Mouse (Mus musculus) heart, postnatal 25 days (tissue): ENCODE measurements around the gene Cgrrf1. TPM values are rescaled to one million over a fixed set of nuclear protein-coding genes. Genes with fewer than 3 reads are reported as not detected.
A peak's percentile ranks its signal among the peaks of the same experiment; 100 is the strongest.
"Not testable (repeated sequence)": the region's sequence is repeated elsewhere in the genome, so short reads cannot be mapped to it uniquely, and the experiment has no call there.

Experiments
- DNase-seq: peaks from one replicate; pipeline ENCODE4 v3.0.0; 2022; ENCODE audit warnings: low spot score
- intact Hi-C: fragments of 180-260 bp; cut with DNase I; formaldehyde crosslinking; loops from one replicate; pipeline ENCODE4 v1.15.1; 2025
- total RNA-seq, 2 experiments: library from RNA; stranded (reverse); gene quantifications; 2 replicates each; pipeline ENCODE4 v1.2.3; 2021

Cgrrf1 gene
- total RNA-seq, result 10 to 100 TPM; 37.4 to 39.8 TPM

DNA sequence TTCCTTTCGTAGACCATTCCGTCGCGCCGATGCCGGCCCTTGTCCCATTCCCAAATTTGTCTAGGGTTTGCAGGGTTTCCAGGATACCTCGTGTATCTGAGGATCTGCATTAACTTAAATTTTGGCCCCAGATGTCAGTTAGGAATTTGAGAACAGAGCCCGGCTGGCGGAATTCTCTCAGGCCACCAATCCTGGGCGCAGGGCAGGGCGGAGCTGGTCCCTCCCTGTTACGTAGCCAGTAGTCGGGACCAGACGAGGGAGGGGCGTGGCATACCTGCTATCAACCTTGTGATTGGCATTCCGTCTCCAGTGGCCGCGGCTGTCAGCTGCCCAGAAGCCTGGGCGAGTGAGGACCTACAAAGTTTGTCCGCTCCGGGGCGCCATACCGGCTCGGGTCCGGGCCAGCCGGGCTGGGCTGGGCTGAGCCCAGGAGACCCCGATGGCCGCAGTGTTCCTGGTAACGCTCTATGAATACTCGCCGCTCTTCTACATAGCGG, at the start of gene Cgrrf1:
Gene Cgrrf1 (plus strand): TSS at position 289 of the 497 bp plus-strand sequence.
- intact Hi-C loops, result loop anchor here (5.0 kb wide), 1 partner anchor 170 kb away; no protein-coding TSS in a partner anchor
- DNase-seq, result peak; percentile 95

DNA sequence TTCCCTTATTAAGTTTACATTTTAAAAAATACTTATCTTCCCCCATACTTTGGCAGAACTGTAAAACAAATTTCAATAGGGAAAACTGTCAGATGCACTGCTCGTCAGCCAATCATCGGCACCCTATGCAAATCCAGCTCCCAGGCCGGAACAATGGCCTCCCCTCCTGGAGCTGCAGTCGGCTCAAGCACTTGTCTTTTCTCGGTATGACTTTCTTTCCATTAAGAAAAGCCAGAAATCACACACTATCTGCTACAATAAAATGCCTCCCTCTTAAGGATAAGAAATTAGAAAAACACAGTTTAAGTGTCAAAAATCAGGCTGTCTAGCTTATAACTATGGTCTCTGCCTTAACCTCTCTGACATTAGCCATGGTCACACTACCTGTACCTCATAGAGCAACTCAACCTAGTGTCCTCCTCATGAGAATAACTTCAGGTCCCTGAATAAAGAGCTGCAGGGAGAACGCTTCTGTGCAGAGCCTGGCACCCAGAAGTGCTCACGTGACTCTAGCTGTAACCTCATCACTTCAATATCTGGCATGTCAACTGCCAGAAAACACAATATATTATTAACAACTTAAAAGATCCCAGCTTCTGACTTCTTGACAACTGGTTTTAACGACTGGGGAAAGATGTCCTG, 49.6 kb upstream of the Cgrrf1 start:
- intact Hi-C loops, result no loop called here
- DNase-seq, result no peak

GRCm38 (mm10) chr14:46783327-46783926, 48.5 kb upstream of the Cgrrf1 start:
- DNase-seq, result no peak
- intact Hi-C loops, result no loop called here

- no peak for DNase-seq
- intact Hi-C loops, result no loop called here
Measured at GRCm38 (mm10) chr14:46785247-46785646, 46.7 kb upstream of the Cgrrf1 start.

GRCm38 (mm10) chr14:46787454-46787786, 44.5 kb upstream of the Cgrrf1 start:
- intact Hi-C loops, result no loop called here
- DNase-seq, result no peak

GRCm38 (mm10) chr14:46787787-46788504, 44.0 kb upstream of the Cgrrf1 start, which contains the start of gene Cnih1:
TSS of gene Cnih1 (minus strand) at chr14:46788411.
- intact Hi-C loops, result loop anchor here (2.0 kb wide), 1 partner anchor 33 kb away; no protein-coding TSS in a partner anchor

GRCm38 (mm10) chr14:46788505-46788901, 43.4 kb upstream of the Cgrrf1 start:
- no peak for DNase-seq
- intact Hi-C loops, result loop anchor here (2.0 kb wide), 1 partner anchor 32 kb away; no protein-coding TSS in a partner anchor

More at GRCm38 (mm10) chr14:46787787-46788504, 44.0 kb upstream of the Cgrrf1 start, which contains the start of gene Cnih1:
- peak; percentile 82 for DNase-seq

DNA sequence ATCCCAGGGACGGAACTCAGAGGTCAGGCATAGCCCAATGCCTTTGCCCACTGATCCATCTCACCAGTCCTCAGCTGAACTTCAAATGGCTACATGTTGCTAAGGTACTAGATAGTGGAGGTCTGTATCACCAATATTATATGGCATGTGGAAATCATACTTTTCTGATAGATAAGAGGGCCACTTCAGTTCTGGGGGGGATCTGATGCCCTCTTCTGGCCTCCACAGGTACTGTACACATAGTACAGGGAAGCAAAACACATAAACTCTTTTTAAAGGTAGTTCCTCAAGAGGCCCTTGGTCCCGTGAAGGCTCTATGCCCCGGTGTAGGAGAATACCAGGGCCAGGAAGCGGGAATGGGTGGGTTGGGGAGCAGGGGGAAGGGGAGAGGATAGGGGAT, 41.6 kb upstream of the Cgrrf1 start:
- intact Hi-C loops, result no loop called here
- DNase-seq, result no peak

GRCm38 (mm10) chr14:46790723-46791122, 41.2 kb upstream of the Cgrrf1 start:
- no peak for DNase-seq
- intact Hi-C loops, result no loop called here

GRCm38 (mm10) chr14:46794157-46794556, 37.8 kb upstream of the Cgrrf1 start:
- DNase-seq, result no peak
- intact Hi-C loops, result no loop called here

- intact Hi-C loops, result no loop called here
Measured at GRCm38 (mm10) chr14:46800684-46801345, 31.1 kb upstream of the Cgrrf1 start.

DNA sequence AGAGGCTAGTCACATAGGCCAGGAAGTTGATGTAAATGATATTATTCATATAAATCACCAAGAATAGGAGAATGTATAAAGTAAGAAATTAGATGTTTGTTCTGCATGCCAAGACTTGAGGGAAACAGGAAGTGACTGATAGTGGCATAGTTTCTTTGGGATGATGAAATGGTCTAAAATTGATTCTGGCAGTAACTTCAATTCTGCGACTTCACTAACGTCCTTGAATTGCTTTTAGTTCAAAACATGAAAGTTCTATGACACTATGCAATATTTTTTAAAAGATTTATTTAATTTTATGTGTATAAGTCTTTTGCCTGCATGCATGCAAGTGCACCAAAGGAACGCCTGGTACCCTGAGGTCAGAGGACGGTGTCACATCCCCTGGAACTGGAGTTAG, 28.7 kb upstream of the Cgrrf1 start:
- intact Hi-C loops, result no loop called here
- no peak for DNase-seq

More at GRCm38 (mm10) chr14:46800684-46801345, 31.1 kb upstream of the Cgrrf1 start:
- DNase-seq, result no peak

DNA sequence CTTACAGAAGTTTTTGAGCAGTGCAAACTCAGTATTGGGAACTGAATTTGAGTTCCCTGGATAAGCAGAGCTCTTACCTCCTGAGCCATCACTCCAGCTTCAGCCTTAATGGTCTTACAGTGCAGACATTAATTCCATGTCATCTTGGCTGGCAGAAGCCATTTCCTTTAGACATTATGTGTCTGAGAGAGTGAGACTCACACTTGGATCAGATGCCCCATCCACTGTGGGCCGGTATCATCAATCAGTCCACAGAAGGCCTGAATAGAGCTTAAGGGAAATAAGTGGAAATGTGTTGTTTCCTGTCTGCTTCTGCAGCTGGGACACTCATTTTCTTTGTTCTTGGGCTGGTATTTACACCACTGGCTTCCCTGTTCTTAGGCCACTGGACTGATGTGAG, 28.1 kb upstream of the Cgrrf1 start:
- no peak for DNase-seq
- intact Hi-C loops, result no loop called here

GRCm38 (mm10) chr14:46806186-46806585, 25.7 kb upstream of the Cgrrf1 start:
- DNase-seq, result no peak
- intact Hi-C loops, result no loop called here

GRCm38 (mm10) chr14:46807927-46808326, 24.0 kb upstream of the Cgrrf1 start:
- intact Hi-C loops, result no loop called here
- no peak for DNase-seq

GRCm38 (mm10) chr14:46815640-46816039, 16.3 kb upstream of the Cgrrf1 start:
- DNase-seq, result no peak
- intact Hi-C loops, result no loop called here

GRCm38 (mm10) chr14:46816916-46817622, 14.9 kb upstream of the Cgrrf1 start:
- DNase-seq, result no peak
- intact Hi-C loops, result no loop called here

GRCm38 (mm10) chr14:46818743-46819142, 13.2 kb upstream of the Cgrrf1 start:
- DNase-seq, result no peak
- intact Hi-C loops, result no loop called here

GRCm38 (mm10) chr14:46819961-46820360, 12.0 kb upstream of the Cgrrf1 start:
- not testable (repeated sequence) for DNase-seq
- intact Hi-C loops, result loop anchor here (2.0 kb wide), 1 partner anchor 31 kb away; the partner anchor contains the start of gene Cnih1
